In genomic region chr7:81858236-81858635, GRCm38 (mm10) we compare ENCODE assay signal across 10 mouse cellular contexts. TPM values are rescaled to one million over a fixed set of nuclear protein-coding genes. Genes with fewer than 3 reads are reported as not detected.
DNase-seq lines count a peak whose midpoint lies in the region; ATAC-seq lines count a peak whose summit lies in the region.
"Had no signal": no experiment of that assay in that cellular context is flagged by ENCODE, and none has a peak within 500 bp of the region (broad histone marks: within the 10 kb centered on the region; RNA-seq: fewer than 3 reads in every experiment).

No protein-coding gene starts in this region.

- H3K27me3 ChIP-seq in kidney, embryonic 15.5 days, result peaks cover 26% of the 10 kb centered on the region
- peaks cover 26% of the 10 kb centered on the region for H3K27me3 ChIP-seq in intestine, embryonic 14.5 days (replicated peaks; ENCODE audit: control insufficient read depth, insufficient read depth, low read length)
- H3K27me3 ChIP-seq in neural tube, embryonic 12.5 days (replicated peaks), result peaks cover 10% of the 10 kb centered on the region; the same call in 1 of the 2 replicates

- no peak for DNase-seq in kidney, postnatal 14 days
- DNase-seq in embryo, embryonic 9.5 days (ENCODE audit: extremely low spot score), result peak; percentile 27
- DNase-seq in intestine, embryonic 14.5 days (ENCODE audit: low spot score), result no peak
- DNase-seq in right cerebral cortex, adult 2 months (ENCODE audit: low spot score in 2 of 2), result no peak
- DNase-seq in adrenal gland, postnatal 14 days, result no peak
- DNase-seq in cerebellum, adult 18-20 months, result no peak

- no peak for ATAC-seq in kidney, embryonic 15.5 days (replicated peaks; ENCODE audit: low FRiP score)
- ATAC-seq in intestine, embryonic 14.5 days (replicated peaks; ENCODE audit: low FRiP score, low TSS enrichment, low read depth), result no peak
- no peak for ATAC-seq in neural tube, embryonic 12.5 days (ENCODE audit: low FRiP score, low read depth)

- H3K36me3 ChIP-seq in kidney, embryonic 15.5 days, result no peaks in the 10 kb centered on the region
- H3K36me3 ChIP-seq in intestine, embryonic 14.5 days (ENCODE audit: control insufficient read depth, insufficient read depth, low read length), result no peaks in the 10 kb centered on the region
- H3K36me3 ChIP-seq in neural tube, embryonic 12.5 days, result no peaks in the 10 kb centered on the region
- H3K36me3 ChIP-seq: G1E had no signal

- no peaks in the 10 kb centered on the region for H3K9me3 ChIP-seq in kidney, embryonic 15.5 days (replicated peaks)
- no peaks in the 10 kb centered on the region for H3K9me3 ChIP-seq in intestine, embryonic 14.5 days (ENCODE audit: control insufficient read depth, low read length)
- no peaks in the 10 kb centered on the region for H3K9me3 ChIP-seq in neural tube, embryonic 12.5 days
- H3K9me3 ChIP-seq: G1E had no signal

- H3K9ac ChIP-seq in kidney, embryonic 15.5 days, result no peak overlapping the region
- H3K9ac ChIP-seq in intestine, embryonic 14.5 days (ENCODE audit: low read length), result no peak overlapping the region
- no peak overlapping the region for H3K9ac ChIP-seq in neural tube, embryonic 12.5 days

- H3K4me3 ChIP-seq in kidney, embryonic 15.5 days (replicated peaks), result no peak overlapping the region; the same call in 1 of the 2 replicates
- H3K4me3 ChIP-seq in intestine, embryonic 14.5 days (ENCODE audit: low read depth, low read length), result 0 out of 2 replicates have a peak overlapping the region, but pooled peaks have one; percentile 67
- H3K4me3 ChIP-seq in neural tube, embryonic 12.5 days, result no peak overlapping the region

- peaks cover 34% of the 10 kb centered on the region for H3K4me1 ChIP-seq in kidney, embryonic 15.5 days
- peaks cover 9% of the 10 kb centered on the region; the same call in 1 of the 2 replicates for H3K4me1 ChIP-seq in intestine, embryonic 14.5 days (replicated peaks; ENCODE audit: control insufficient read depth, insufficient read depth, low read length)
- peaks cover 25% of the 10 kb centered on the region; the same call in 1 of the 2 replicates for H3K4me1 ChIP-seq in neural tube, embryonic 12.5 days

- H3K4me2 ChIP-seq in kidney, embryonic 15.5 days, result peak overlapping the region; percentile 94
- H3K4me2 ChIP-seq in intestine, embryonic 14.5 days (ENCODE audit: low read length), result peak overlapping the region; percentile 97; the same call in 1 of the 2 replicates
- H3K4me2 ChIP-seq in neural tube, embryonic 12.5 days (replicated peaks), result peak overlapping the region; percentile 99

- H3K27ac ChIP-seq in kidney, embryonic 15.5 days, result no peak overlapping the region
- H3K27ac ChIP-seq in intestine, embryonic 14.5 days (ENCODE audit: low read depth), result no peak overlapping the region
- no peak overlapping the region for H3K27ac ChIP-seq in neural tube, embryonic 12.5 days

- WGBS in kidney, embryonic 15.5 days, result 5% methylated on average over 9 of the region's 9 CpGs
- 16% methylated on average over 9 of the region's 9 CpGs for WGBS in intestine, embryonic 14.5 days
- WGBS in neural tube, embryonic 12.5 days, result 2% methylated on average over 9 of the region's 9 CpGs

RNA-seq across cellular contexts. Expression of gene Tm6sf1, which starts 0.6 kb away (rescaled TPM):
- 13.5 and 14.5 TPM in 2 replicates for polyA plus RNA-seq in kidney, embryonic 15.5 days (2015; fragmentation: Nextera tagmentation; extraction: Ambion mirVana)
- polyA plus RNA-seq in intestine, embryonic 14.5 days (2014; fragmentation: Nextera tagmentation; extraction: Ambion mirVana), result 19.8 and 20.1 TPM in 2 replicates
- polyA plus RNA-seq in neural tube, embryonic 12.5 days (2016; fragmentation: Nextera tagmentation; extraction: Ambion mirVana), result 14.5 and 16.6 TPM in 2 replicates
- 13.3 and 16.5 TPM in 2 replicates for total RNA-seq in adrenal gland, postnatal 14 days (2021)
- polyA plus RNA-seq: G1E had no signal

RNA-seq across cellular contexts. Expression of gene Gm10160, which starts 2.6 kb away (rescaled TPM):
- not detected in 2 replicates for polyA plus RNA-seq in kidney, embryonic 15.5 days (2015; fragmentation: Nextera tagmentation; extraction: Ambion mirVana)
- not detected in 2 replicates for polyA plus RNA-seq in intestine, embryonic 14.5 days (2014; fragmentation: Nextera tagmentation; extraction: Ambion mirVana)
- polyA plus RNA-seq in neural tube, embryonic 12.5 days (2016; fragmentation: Nextera tagmentation; extraction: Ambion mirVana), result not detected in 2 replicates
- total RNA-seq in adrenal gland, postnatal 14 days (2021), result not detected in 2 replicates
- total RNA-seq: G1E had no signal
- polyA plus RNA-seq: G1E; large intestine, adult 2 months had no signal

RNA-seq across cellular contexts. Expression of gene Btbd1, which starts 29.0 kb away (rescaled TPM):
- polyA plus RNA-seq in kidney, embryonic 15.5 days (2015; fragmentation: Nextera tagmentation; extraction: Ambion mirVana), result 62.3 and 67.3 TPM in 2 replicates
- polyA plus RNA-seq in intestine, embryonic 14.5 days (2014; fragmentation: Nextera tagmentation; extraction: Ambion mirVana), result 76.5 and 78.3 TPM in 2 replicates
- 102 and 108 TPM in 2 replicates for polyA plus RNA-seq in neural tube, embryonic 12.5 days (2016; fragmentation: Nextera tagmentation; extraction: Ambion mirVana)
- total RNA-seq in adrenal gland, postnatal 14 days (2021), result 136 and 144 TPM in 2 replicates
